Mouse (Mus musculus) heart, embryonic 13.5 days (tissue): ENCODE data around the gene Asxl1. TPM values are rescaled to one million over a fixed set of nuclear protein-coding genes. Genes with fewer than 3 reads are reported as not detected.

Source experiments
- ATAC-seq: fragments of 200-750 bp; cut with Nextera tagmentation; 2 replicates; pipeline ENCODE4 v1.8.0; 2017; ENCODE audit warnings: moderate TSS enrichment; ENCODE audit not compliant: insufficient number of reproducible peaks, low FRiP score, low TSS enrichment; ENCODE audit errors: extremely low read depth
- H3K27ac ChIP-seq: fragments of 300-500 bp; sonication (generic); replicated peaks from 2 replicates; pipeline ENCODE4 v1.5.1; 2015; ENCODE audit warnings: moderate library complexity, mild to moderate bottlenecking, inconsistent platforms
- H3K27me3 ChIP-seq: fragments of 300-500 bp; sonication (generic); replicated peaks from 2 replicates; pipeline ENCODE4 v1.6.1; 2015; ENCODE audit warnings: mild to moderate bottlenecking, inconsistent platforms
- H3K36me3 ChIP-seq: fragments of 300-500 bp; sonication (generic); 2 replicates; pipeline ENCODE4 v1.6.1; 2015; ENCODE audit warnings: mild to moderate bottlenecking, inconsistent platforms
- H3K4me1 ChIP-seq: fragments of 300-500 bp; sonication (generic); 2 replicates; pipeline ENCODE4 v1.6.1; 2015; ENCODE audit warnings: inconsistent platforms
- H3K4me2 ChIP-seq: fragments of 300-500 bp; sonication (generic); 2 replicates; pipeline ENCODE4 v1.6.1; 2015; ENCODE audit warnings: inconsistent platforms, mild to moderate bottlenecking, moderate library complexity
- H3K4me3 ChIP-seq: fragments of 300-500 bp; sonication (generic); 2 replicates; pipeline ENCODE4 v1.5.1; 2015; ENCODE audit warnings: moderate library complexity, mild to moderate bottlenecking, inconsistent platforms
- H3K9ac ChIP-seq: fragments of 300-500 bp; sonication (generic); 2 replicates; pipeline ENCODE4 v1.6.1; 2015; ENCODE audit warnings: inconsistent platforms, mild to moderate bottlenecking, moderate library complexity
- H3K9me3 ChIP-seq: fragments of 300-500 bp; sonication (generic); 2 replicates; pipeline ENCODE4 v1.6.1; 2016; ENCODE audit warnings: inconsistent platforms
- WGBS: fragments of 180-500 bp; shearing (Covaris S2); methylation state at CpG from one replicate; pipeline ENCODE4 v1.1.7; 2015; ENCODE audit warnings: mixed read lengths; 5-methylcytosine and 5-hydroxymethylcytosine counted together
- polyA plus RNA-seq: library from polyadenylated mRNA; unstranded; fragments of >200 nt; fragmentation: Nextera tagmentation; extraction: Ambion mirVana; gene quantifications from 2 replicates; pipeline ENCODE4 v1.2.1, GENCODE M21; 2015

Asxl1 gene
- polyA plus RNA-seq, 1 experiment from 2014 or later, result 6.4 TPM

DNA sequence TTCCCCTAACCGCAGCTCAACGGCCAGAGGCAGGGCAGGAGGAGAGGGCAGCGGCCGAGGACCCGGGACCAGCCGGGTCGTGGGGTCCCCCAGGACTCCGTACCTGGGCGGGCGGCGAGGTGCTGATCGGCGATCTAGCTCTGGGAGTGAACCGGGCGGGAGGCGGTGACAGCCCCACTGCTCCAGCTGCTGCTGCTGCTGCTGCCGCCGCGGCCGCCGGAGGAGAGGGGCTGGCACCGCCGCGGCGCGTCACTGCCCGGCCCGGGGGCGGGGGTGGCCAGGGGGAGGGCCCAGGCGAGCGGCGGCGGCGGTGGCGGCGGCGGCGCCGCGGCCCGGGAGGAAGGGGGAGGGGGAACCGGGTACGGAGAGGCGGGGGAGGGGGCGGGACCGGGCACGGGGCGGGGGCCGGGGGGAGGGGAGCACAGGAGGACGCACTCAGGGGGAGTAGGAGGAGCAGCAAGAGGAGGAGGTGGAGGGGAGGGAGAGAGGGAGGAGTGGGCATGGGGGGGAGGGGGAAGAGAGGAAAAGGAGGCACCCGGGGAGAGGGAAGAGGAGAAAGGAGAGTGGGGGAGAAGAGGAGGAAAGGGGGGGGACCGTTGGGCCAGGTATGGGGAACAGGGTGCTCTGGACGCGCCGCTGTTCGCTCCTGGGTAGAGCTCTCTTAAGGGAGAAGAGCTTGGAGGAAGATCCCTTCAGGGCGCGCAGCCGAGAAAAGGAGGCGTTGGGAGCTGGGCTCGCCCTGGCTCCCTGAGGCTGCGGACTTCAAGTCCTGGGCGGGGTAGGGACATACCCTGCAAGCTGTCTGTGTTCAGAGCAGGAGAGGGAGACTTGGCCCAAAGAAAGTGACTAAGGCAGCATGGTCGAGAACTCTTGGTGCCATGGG is 98.9 kb downstream of the Asxl1 start:
- H3K27ac ChIP-seq, result peak overlapping the region; percentile 97
- peak overlapping the region; percentile 97 for H3K9ac ChIP-seq
- no peaks in the 10 kb centered on the region for H3K27me3 ChIP-seq
- WGBS, result 2% methylated on average over 40 of the region's 64 CpGs
- H3K4me1 ChIP-seq, result peaks cover 52% of the 10 kb centered on the region
- H3K9me3 ChIP-seq, result no peaks in the 10 kb centered on the region
- peak overlapping the region; percentile 96 for H3K4me2 ChIP-seq
- peak overlapping the region; percentile 97 for H3K4me3 ChIP-seq
- ATAC-seq, result peak; percentile 68
- no peaks in the 10 kb centered on the region for H3K36me3 ChIP-seq

DNA sequence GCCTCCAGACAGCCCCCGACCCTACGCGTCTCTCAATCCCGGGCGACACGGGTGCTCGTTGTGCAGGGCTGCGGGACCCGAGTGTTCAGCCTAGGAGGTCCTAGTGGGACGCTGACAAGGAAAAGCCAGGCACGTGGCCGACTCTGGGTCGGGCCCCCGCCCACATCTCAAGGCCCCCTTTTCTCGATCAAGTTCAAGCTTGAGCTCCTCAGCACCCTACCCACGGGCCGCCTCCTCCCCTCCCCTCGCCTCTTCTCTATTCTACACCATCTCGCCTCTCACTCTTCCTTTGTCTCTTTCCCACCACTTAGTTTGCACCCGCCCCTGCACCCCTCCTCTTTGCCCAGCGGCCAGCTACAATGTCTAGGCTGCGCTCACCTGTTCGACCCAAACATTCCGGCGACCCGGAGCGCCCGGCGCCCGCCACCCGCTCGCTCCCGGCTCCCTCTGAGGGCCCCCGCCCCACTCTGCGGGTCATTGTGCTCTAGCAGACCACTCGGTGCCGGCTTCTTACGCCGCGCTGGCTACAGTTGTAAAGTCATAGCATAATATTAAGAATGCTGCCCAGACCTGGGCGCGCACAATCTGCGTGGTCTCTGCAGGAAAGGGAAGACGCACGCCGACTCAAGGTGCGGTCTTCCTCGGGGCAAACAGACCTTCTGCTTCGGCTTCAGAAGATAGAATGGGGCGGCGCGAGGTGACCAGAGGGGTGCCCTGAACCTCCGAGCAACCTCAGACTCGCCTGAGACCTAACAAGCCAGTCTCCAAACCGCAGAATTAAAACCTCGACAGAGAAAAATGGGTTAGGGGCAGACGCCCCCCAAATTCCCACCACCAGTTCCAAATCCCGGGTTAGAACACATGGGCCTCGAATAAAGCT is 99.7 kb downstream of the Asxl1 start:
- under 1% methylated on average over 59 of the region's 59 CpGs for WGBS
- H3K9ac ChIP-seq, result peak overlapping the region; percentile 97

DNA sequence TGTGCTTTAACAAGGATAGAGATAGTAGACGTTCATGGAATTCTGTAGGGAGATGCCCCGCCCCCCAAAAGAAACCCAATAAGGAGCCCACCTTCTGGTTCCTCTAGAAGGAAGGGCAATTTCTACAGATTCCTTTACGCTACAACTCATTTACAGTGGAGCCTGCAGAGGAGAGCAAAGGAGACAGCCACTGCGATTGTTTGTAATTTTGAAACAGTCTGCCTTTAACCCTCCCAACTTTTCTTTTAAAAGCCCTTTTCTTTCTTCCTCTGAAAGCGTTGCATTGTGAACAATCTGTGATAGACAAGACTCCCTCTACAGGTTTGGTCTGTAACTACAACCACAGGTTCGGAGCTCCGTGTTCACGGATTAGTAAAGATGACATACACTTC is 100.4 kb downstream of the Asxl1 start:
- H3K9me3 ChIP-seq, result no peaks in the 10 kb centered on the region
- peak overlapping the region; percentile 97 for H3K9ac ChIP-seq
- peaks cover 45% of the 10 kb centered on the region for H3K4me1 ChIP-seq
- H3K4me2 ChIP-seq, result peak overlapping the region; percentile 96
- no peaks in the 10 kb centered on the region for H3K36me3 ChIP-seq
- H3K4me3 ChIP-seq, result peak overlapping the region; percentile 97
- under 1% methylated on average over 8 of the region's 8 CpGs for WGBS
- H3K27me3 ChIP-seq, result no peaks in the 10 kb centered on the region
- peak overlapping the region; percentile 97 for H3K27ac ChIP-seq
- no peak for ATAC-seq

More for the DNA sequence above, 99.7 kb downstream of the Asxl1 start:
- peak; percentile 6; the same call in 1 of the 2 replicates for ATAC-seq
- H3K4me1 ChIP-seq, result peaks cover 49% of the 10 kb centered on the region
- no peaks in the 10 kb centered on the region for H3K9me3 ChIP-seq
- no peaks in the 10 kb centered on the region for H3K36me3 ChIP-seq
- H3K4me2 ChIP-seq, result peak overlapping the region; percentile 96
- H3K4me3 ChIP-seq, result peak overlapping the region; percentile 97
- H3K27me3 ChIP-seq, result no peaks in the 10 kb centered on the region
- peak overlapping the region; percentile 97 for H3K27ac ChIP-seq

DNA sequence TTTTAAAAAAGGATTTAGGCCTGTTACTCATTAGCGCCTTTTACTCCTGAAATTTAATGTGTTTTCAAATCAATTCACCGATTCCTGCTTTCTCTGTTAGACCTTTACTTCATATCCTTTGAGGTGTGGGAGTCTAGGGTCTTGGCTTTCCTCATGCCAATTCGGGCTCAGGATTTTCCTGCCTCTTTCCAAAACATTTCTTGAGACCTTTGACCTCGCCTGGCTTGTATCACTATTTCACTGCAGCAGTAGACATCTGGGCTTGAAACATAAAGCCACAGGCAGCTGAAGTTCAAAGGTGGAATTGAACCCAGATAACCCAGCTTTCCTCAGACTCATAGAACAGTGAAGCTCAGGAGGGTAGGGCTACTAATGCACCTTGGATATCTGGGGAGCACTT is 100.8 kb downstream of the Asxl1 start:
- H3K27ac ChIP-seq, result peak overlapping the region; percentile 22; the same call in 1 of the 2 replicates
- peak overlapping the region; percentile 96 for H3K4me2 ChIP-seq
- 18% methylated on average over 4 of the region's 4 CpGs for WGBS

DNA sequence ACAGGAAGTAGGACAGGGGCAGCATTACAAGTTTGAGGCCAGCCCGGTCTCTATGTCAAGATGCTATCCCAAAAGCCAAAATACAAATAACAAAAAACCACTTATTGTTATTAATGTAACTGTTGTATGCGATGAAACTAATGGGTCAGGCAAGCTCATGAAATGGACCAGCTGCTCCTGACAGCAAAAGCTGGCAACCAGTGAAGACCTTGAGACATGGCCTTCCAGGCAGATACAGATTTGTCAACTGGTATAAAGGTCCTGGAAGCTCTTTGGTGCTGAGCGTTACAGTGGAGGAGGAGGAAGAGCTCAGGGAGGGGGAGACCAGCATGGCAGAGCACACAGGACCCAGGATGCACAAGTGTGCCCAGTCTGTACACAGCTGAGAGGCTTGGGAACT is 102.1 kb downstream of the Asxl1 start:
- no peak overlapping the region for H3K4me3 ChIP-seq
- H3K9ac ChIP-seq, result no peak overlapping the region
- no peaks in the 10 kb centered on the region for H3K36me3 ChIP-seq
- no peak overlapping the region for H3K4me2 ChIP-seq
- no peak overlapping the region for H3K27ac ChIP-seq
- 87% methylated on average over 3 of the region's 3 CpGs for WGBS
- no peaks in the 10 kb centered on the region for H3K27me3 ChIP-seq
- no peak for ATAC-seq
- no peaks in the 10 kb centered on the region for H3K9me3 ChIP-seq
- peaks cover 28% of the 10 kb centered on the region for H3K4me1 ChIP-seq

More for the DNA sequence above, 100.8 kb downstream of the Asxl1 start:
- no peak overlapping the region for H3K4me3 ChIP-seq
- H3K4me1 ChIP-seq, result peaks cover 40% of the 10 kb centered on the region
- H3K9ac ChIP-seq, result no peak overlapping the region
- H3K27me3 ChIP-seq, result no peaks in the 10 kb centered on the region
- ATAC-seq, result no peak
- H3K36me3 ChIP-seq, result no peaks in the 10 kb centered on the region
- no peaks in the 10 kb centered on the region for H3K9me3 ChIP-seq

DNA sequence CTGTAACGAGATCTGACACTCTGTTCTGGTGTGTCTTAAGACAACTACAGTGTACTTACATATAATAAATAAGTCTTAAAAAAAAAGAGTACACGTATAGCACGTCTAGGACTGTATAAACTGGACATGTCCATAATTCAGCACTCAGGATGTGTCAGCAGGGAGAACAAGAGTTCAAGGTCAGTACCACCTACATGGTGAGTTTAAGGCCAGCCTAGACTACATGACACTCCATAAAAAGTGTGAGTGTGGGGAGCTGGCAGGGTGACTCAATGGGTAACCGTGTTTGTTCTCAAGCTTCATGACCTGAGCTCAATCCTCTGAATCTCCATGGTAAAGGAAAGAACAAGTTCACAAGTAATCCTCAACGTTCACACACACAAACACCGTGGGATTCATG is 102.9 kb downstream of the Asxl1 start:
- 76% methylated on average over 6 of the region's 6 CpGs for WGBS
- no peak overlapping the region for H3K4me2 ChIP-seq
- H3K27ac ChIP-seq, result no peak overlapping the region
- no peaks in the 10 kb centered on the region for H3K9me3 ChIP-seq
- H3K4me3 ChIP-seq, result no peak overlapping the region
- no peaks in the 10 kb centered on the region for H3K27me3 ChIP-seq
- no peak for ATAC-seq
- no peak overlapping the region for H3K9ac ChIP-seq
- no peaks in the 10 kb centered on the region for H3K36me3 ChIP-seq
- peaks cover 27% of the 10 kb centered on the region for H3K4me1 ChIP-seq

Other genes with a start within 250 kb of the Asxl1 start
- 1.8 and 2.2 TPM in 2 replicates for gene Hck, start 237.4 kb upstream of the Asxl1 start, polyA plus RNA-seq
- gene Tm9sf4, start 184.5 kb upstream of the Asxl1 start, polyA plus RNA-seq, result 59.0 and 63.0 TPM in 2 replicates
- gene Tspyl3, start 120.4 kb upstream of the Asxl1 start, polyA plus RNA-seq, result 5.7 and 7.3 TPM in 2 replicates
- 12.2 and 12.5 TPM in 2 replicates for gene Plagl2, start 104.4 kb upstream of the Asxl1 start, polyA plus RNA-seq
- gene Pofut1, start 104.3 kb upstream of the Asxl1 start, polyA plus RNA-seq, result 4.6 and 4.8 TPM in 2 replicates
- gene Kif3b, start 54.4 kb upstream of the Asxl1 start, polyA plus RNA-seq, result 4.0 and 4.8 TPM in 2 replicates
- not detected in 2 replicates for gene 4930404H24Rik, start 147.0 kb downstream of the Asxl1 start, polyA plus RNA-seq
- 10.5 and 11.0 TPM in 2 replicates for gene Nol4l, start 184.1 kb downstream of the Asxl1 start, polyA plus RNA-seq